Mouse (Mus musculus) olfactory bulb, adult 2 months (tissue): ENCODE measurements around the gene Ankzf1.

ENCODE experiments used
- CTCF ChIP-seq: fragments of 200-500 bp; IDR thresholded peaks from 2 replicates; pipeline ENCODE4 v1.5.1; 2012; ENCODE audit warnings: low read depth, mild to moderate bottlenecking, low read length, moderate library complexity; ENCODE audit not compliant: insufficient read depth
- POLR2A ChIP-seq: fragments of 200-500 bp; IDR thresholded peaks from 2 replicates; pipeline ENCODE4 v1.6.1; 2012; ENCODE audit warnings: mild to moderate bottlenecking, low read depth, low read length, moderate library complexity; ENCODE audit not compliant: insufficient read depth

DNA sequence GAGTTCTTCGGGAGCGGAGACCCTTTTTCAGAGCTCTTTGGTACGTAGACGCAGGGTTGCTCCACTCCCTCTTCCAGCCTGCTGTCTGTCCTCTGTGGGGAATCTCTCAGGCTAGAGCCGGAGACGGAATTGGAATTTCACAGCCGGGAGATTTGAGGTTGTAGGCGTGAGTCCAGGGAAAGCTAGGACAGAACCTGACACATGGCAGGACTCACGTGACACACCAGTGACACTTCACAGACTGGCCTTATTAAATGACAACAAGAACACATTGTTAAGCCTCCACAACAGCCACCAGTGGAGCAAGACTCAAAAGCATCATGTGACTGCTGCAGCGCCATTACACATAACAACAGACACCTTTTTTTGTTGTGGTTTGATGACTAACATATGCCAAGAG is 47.6 kb downstream of the Ankzf1 start:
- TF ChIP-seq POLR2A = no peak
- TF ChIP-seq CTCF = no peak
